Comparison of ENCODE assay signal across 7 mouse cellular contexts in genomic region chr11:69800138-69800391, GRCm38 (mm10). TPM values are rescaled to one million over a fixed set of nuclear protein-coding genes. Genes with fewer than 3 reads are reported as not detected.
A peak's percentile ranks its signal among the peaks of the same experiment; 100 is the strongest.
DNase-seq lines count a peak whose midpoint lies in the region; ATAC-seq and TF ChIP-seq lines count a peak whose summit lies in the region.

No protein-coding gene starts in this region.

- DNase-seq in left cerebral cortex, postnatal 14 days (ENCODE audit: low spot score in 2 of 2) = peak; percentile 59 to 72
- DNase-seq in left cerebral cortex, adult 9 months (ENCODE audit: low spot score in 2 of 2) = no peak
- peak; percentile 48 for DNase-seq in brain, adult 2 months (ENCODE audit: low read depth, low spot score)
- no peak for DNase-seq in heart, postnatal 0 days (ENCODE audit: low spot score)
- no peak for DNase-seq in liver, embryonic 14.5 days (ENCODE audit: low read depth in 3 of 3, low spot score in 3 of 3)
- DNase-seq in yolk sac, embryonic 10.5 days (ENCODE audit: low spot score) = no peak
- no peak for DNase-seq in c-Kit-positive CD71-positive TER-119-positive erythroid progenitor cells, embryonic 14.5 days (ENCODE audit: low spot score)

- no peaks in the 10 kb centered on the region for H3K9me3 ChIP-seq in heart, postnatal 0 days (replicated peaks; ENCODE audit: control insufficient read depth, low read length)
- H3K9me3 ChIP-seq in liver, embryonic 14.5 days (ENCODE audit: control insufficient read depth, low read length) = no peaks in the 10 kb centered on the region

- no peak overlapping the region for H3K9ac ChIP-seq in heart, postnatal 0 days (replicated peaks; ENCODE audit: low read depth, low read length)
- no peak overlapping the region for H3K9ac ChIP-seq in liver, embryonic 14.5 days (replicated peaks)

- 7% methylated on average over 11 of the region's 11 CpGs for WGBS in heart, postnatal 0 days
- WGBS in liver, embryonic 14.5 days (ENCODE audit: insufficient replicate concordance) = 2% methylated on average over 11 of the region's 11 CpGs

- no peak for ATAC-seq in heart, postnatal 0 days (ENCODE audit: insufficient read depth, low read depth)
- ATAC-seq in liver, embryonic 14.5 days (ENCODE audit: insufficient read depth) = no peak

- peaks cover 24% of the 10 kb centered on the region for H3K27me3 ChIP-seq in heart, postnatal 0 days (ENCODE audit: control insufficient read depth, insufficient read depth, low read length)
- H3K27me3 ChIP-seq in liver, embryonic 14.5 days (ENCODE audit: control insufficient read depth, insufficient read depth, low read length) = peaks cover 89% of the 10 kb centered on the region

- no peak overlapping the region for H3K27ac ChIP-seq in heart, postnatal 0 days (ENCODE audit: low read depth)
- H3K27ac ChIP-seq in liver, embryonic 14.5 days = no peak overlapping the region

- peak overlapping the region; percentile 84 for H3K4me2 ChIP-seq in heart, postnatal 0 days (ENCODE audit: low read depth, low read length)
- H3K4me2 ChIP-seq in liver, embryonic 14.5 days (ENCODE audit: low read depth) = peak overlapping the region; percentile 51; the same call in 1 of the 2 replicates

- peaks cover 43% of the 10 kb centered on the region for H3K4me1 ChIP-seq in heart, postnatal 0 days (ENCODE audit: control insufficient read depth, insufficient read depth)
- peaks cover 2 to 5% of the 10 kb centered on the region in 2 experiments; a peak in 3 of 4 replicates for H3K4me1 ChIP-seq in liver, embryonic 14.5 days (replicated peaks; ENCODE audit: control insufficient read depth in 2 of 2, insufficient read depth in 2 of 2, low read length in 1 of 2)

- peak overlapping the region; percentile 57; the same call in 1 of the 2 replicates for H3K4me3 ChIP-seq in heart, postnatal 0 days (ENCODE audit: low read depth, low read length)
- H3K4me3 ChIP-seq in liver, embryonic 14.5 days (ENCODE audit: insufficient read depth in 1 of 2, low read depth in 2 of 2, low read length in 2 of 2) = no peak overlapping the region

- no peak for TF ChIP-seq CTCF in heart, postnatal 0 days (IDR thresholded peaks at IDR 0.05; ENCODE audit: low read depth)
- TF ChIP-seq CTCF in liver, embryonic 14.5 days (IDR thresholded peaks at IDR 0.05; ENCODE audit: low read depth) = no peak

- TF ChIP-seq EP300 in heart, postnatal 0 days (IDR thresholded peaks at IDR 0.05; ENCODE audit: low read depth) = no peak
- TF ChIP-seq EP300 in liver, embryonic 14.5 days (IDR thresholded peaks at IDR 0.05; ENCODE audit: low read depth) = no peak

- no peaks in the 10 kb centered on the region for H3K36me3 ChIP-seq in heart, postnatal 0 days (replicated peaks; ENCODE audit: control insufficient read depth, insufficient read depth, low read length)
- H3K36me3 ChIP-seq in liver, embryonic 14.5 days (replicated peaks; ENCODE audit: control insufficient read depth, insufficient read depth, low read depth) = no peaks in the 10 kb centered on the region

- intact Hi-C loops in left cerebral cortex, postnatal 14 days (cut with DNase I) = loop anchor here (5.0 kb wide), 1 partner anchor 77 kb away; the partner anchor contains the start of gene Tmem95

RNA-seq across cellular contexts. Expression of gene Fgf11, which starts 1.6 kb away (rescaled TPM):
- total RNA-seq in left cerebral cortex, postnatal 14 days (2021) = 10 to 100 TPM; 15.4 to 20.4 TPM
- 5.3 and 5.7 TPM in 2 replicates for total RNA-seq in heart, postnatal 0 days (2014; rRNA removed; ENCODE audit: low replicate concordance)
- 0.75 and 1.0 TPM in 2 replicates for polyA plus RNA-seq in heart, postnatal 0 days (2015; fragmentation: Nextera tagmentation; extraction: Ambion mirVana)
- polyA plus RNA-seq in liver, embryonic 14.5 days (2012; rRNA removed) = 0.41 and 0.42 TPM in 2 replicates
- polyA plus RNA-seq in liver, embryonic 14.5 days (2014; fragmentation: Nextera tagmentation; extraction: Ambion mirVana) = 0.06 and 0.13 TPM in 2 replicates

RNA-seq across cellular contexts. Expression of gene Chrnb1, which starts 4.3 kb away (rescaled TPM):
- total RNA-seq in left cerebral cortex, postnatal 14 days (2021) = under 1 TPM; 0.76 to 0.79 TPM
- 2.5 and 11.2 TPM in 2 replicates for total RNA-seq in heart, postnatal 0 days (2014; rRNA removed; ENCODE audit: low replicate concordance)
- polyA plus RNA-seq in heart, postnatal 0 days (2015; fragmentation: Nextera tagmentation; extraction: Ambion mirVana) = 2.7 and 3.1 TPM in 2 replicates
- polyA plus RNA-seq in liver, embryonic 14.5 days (2012; rRNA removed) = 0.44 and 0.58 TPM in 2 replicates
- polyA plus RNA-seq in liver, embryonic 14.5 days (2014; fragmentation: Nextera tagmentation; extraction: Ambion mirVana) = 0.32 and 0.33 TPM in 2 replicates

RNA-seq across cellular contexts. Expression of gene Tmem102, which starts 5.4 kb away (rescaled TPM):
- total RNA-seq in left cerebral cortex, postnatal 14 days (2021) = not detected
- 0.43 and 2.7 TPM in 2 replicates for total RNA-seq in heart, postnatal 0 days (2014; rRNA removed; ENCODE audit: low replicate concordance)
- polyA plus RNA-seq in heart, postnatal 0 days (2015; fragmentation: Nextera tagmentation; extraction: Ambion mirVana) = 2.6 TPM in 2 replicates
- 0.25 TPM in 2 replicates for polyA plus RNA-seq in liver, embryonic 14.5 days (2012; rRNA removed)
- polyA plus RNA-seq in liver, embryonic 14.5 days (2014; fragmentation: Nextera tagmentation; extraction: Ambion mirVana) = 0.57 and 0.80 TPM in 2 replicates

RNA-seq across cellular contexts. Expression of gene Gm39566, which starts 15.0 kb away (rescaled TPM):
- total RNA-seq in left cerebral cortex, postnatal 14 days (2021) = not detected
- not detected in 2 replicates for total RNA-seq in heart, postnatal 0 days (2014; rRNA removed; ENCODE audit: low replicate concordance)
- not detected in 2 replicates for polyA plus RNA-seq in heart, postnatal 0 days (2015; fragmentation: Nextera tagmentation; extraction: Ambion mirVana)
- not detected in 2 replicates for polyA plus RNA-seq in liver, embryonic 14.5 days (2012; rRNA removed)
- polyA plus RNA-seq in liver, embryonic 14.5 days (2014; fragmentation: Nextera tagmentation; extraction: Ambion mirVana) = not detected in 2 replicates

RNA-seq across cellular contexts. Expression of gene Spem2, which starts 18.2 kb away (rescaled TPM):
- total RNA-seq in left cerebral cortex, postnatal 14 days (2021) = not detected
- total RNA-seq in heart, postnatal 0 days (2014; rRNA removed; ENCODE audit: low replicate concordance) = not detected in 2 replicates
- not detected in 2 replicates for polyA plus RNA-seq in heart, postnatal 0 days (2015; fragmentation: Nextera tagmentation; extraction: Ambion mirVana)
- polyA plus RNA-seq in liver, embryonic 14.5 days (2012; rRNA removed) = not detected in 2 replicates
- not detected in 2 replicates for polyA plus RNA-seq in liver, embryonic 14.5 days (2014; fragmentation: Nextera tagmentation; extraction: Ambion mirVana)

Comparison
In these comparisons a context has a peak if more than half of its experiments do, and no peak if none do; other contexts are left out.
1. DNase-seq: peak in left cerebral cortex, postnatal 14 days (2 of 2) and brain, adult 2 months (single experiment); none in left cerebral cortex, adult 9 months (0 of 2), heart, postnatal 0 days (single experiment), liver, embryonic 14.5 days (0 of 3), yolk sac, embryonic 10.5 days (single experiment) and c-Kit-positive CD71-positive TER-119-positive erythroid progenitor cells, embryonic 14.5 days (single experiment).